Mouse (Mus musculus) erythroblast, embryonic 14.5 days (primary cell): ENCODE measurements around the gene Tmem19. TPM values are rescaled to one million over a fixed set of nuclear protein-coding genes. Genes with fewer than 3 reads are reported as not detected.

ENCODE experiments used
- H3K27me3 ChIP-seq: 2 replicates; pipeline ENCODE4 v1.6.1; 2012; ENCODE audit warnings: inconsistent platforms; ENCODE audit not compliant: control insufficient read depth
- H3K36me3 ChIP-seq: 2 replicates; pipeline ENCODE4 v1.6.1; 2012; ENCODE audit warnings: mild to moderate bottlenecking, inconsistent platforms; ENCODE audit not compliant: control insufficient read depth
- H3K4me1 ChIP-seq: 2 replicates; pipeline ENCODE4 v1.6.1; 2012; ENCODE audit warnings: inconsistent platforms; ENCODE audit not compliant: control insufficient read depth
- H3K4me3 ChIP-seq: replicated peaks from 2 replicates; pipeline ENCODE3; 2012; ENCODE audit warnings: moderate library complexity, mild to moderate bottlenecking, inconsistent platforms
- H3K9me3 ChIP-seq: 2 replicates; pipeline ENCODE4 v1.6.1; 2012; ENCODE audit warnings: low read length, inconsistent platforms, mixed read lengths; ENCODE audit not compliant: control insufficient read depth
- GATA1 ChIP-seq: IDR thresholded peaks from 2 replicates; pipeline ENCODE4 v1.6.1; 2012; ENCODE audit warnings: low read length, inconsistent platforms, mixed read lengths
- TAL1 ChIP-seq: IDR thresholded peaks from 3 replicates; pipeline ENCODE4 v1.6.1; 2012; ENCODE audit warnings: low read length, inconsistent platforms, mixed read lengths
- polyA plus RNA-seq: library from polyadenylated mRNA; stranded (reverse); fragments of >175 nt; gene quantifications from 2 replicates; pipeline ENCODE4 v1.2.3, GENCODE M21; 2012

Tmem19 gene
- polyA plus RNA-seq, result 0.15 and 0.22 TPM in 2 replicates

GRCm38 (mm10) chr10:115361840-115362622 lies at the start of gene Tmem19:
Gene Tmem19 (minus strand): TSS chr10:115362501.
- Histone ChIP-seq H3K4me3 (peak within 1 kb of the TSS; percentile 80), H3K4me1 (peaks cover 37% of the 10 kb centered on the region), H3K36me3 (peaks cover 3% of the 10 kb centered on the region), H3K9me3 (no peaks in the 10 kb centered on the region), H3K27me3 (no peaks in the 10 kb centered on the region)
- no peak for TF ChIP-seq TAL1
- no peak for TF ChIP-seq GATA1

DNA sequence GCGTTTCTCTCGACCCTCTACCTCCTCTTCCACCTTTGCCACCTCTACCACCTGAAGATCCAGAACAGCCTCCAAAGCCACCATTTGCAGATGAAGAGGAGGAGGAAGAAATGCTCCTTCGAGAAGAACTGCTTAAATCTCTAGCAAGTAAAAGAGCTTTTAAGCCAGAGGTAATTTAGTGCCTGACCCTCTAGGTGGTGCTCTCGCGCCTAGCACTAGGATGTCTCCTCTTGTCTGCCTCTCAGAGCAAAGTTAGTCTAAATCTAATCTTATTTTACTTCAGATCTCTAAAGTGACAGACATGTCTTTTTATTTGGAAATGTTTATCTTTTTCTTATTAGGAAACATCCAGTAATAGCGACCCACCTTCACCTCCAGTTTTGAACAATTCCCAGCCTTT lies 44.1 kb upstream of the Tmem19 start:
- peaks cover 91% of the 10 kb centered on the region for H3K36me3 ChIP-seq

DNA sequence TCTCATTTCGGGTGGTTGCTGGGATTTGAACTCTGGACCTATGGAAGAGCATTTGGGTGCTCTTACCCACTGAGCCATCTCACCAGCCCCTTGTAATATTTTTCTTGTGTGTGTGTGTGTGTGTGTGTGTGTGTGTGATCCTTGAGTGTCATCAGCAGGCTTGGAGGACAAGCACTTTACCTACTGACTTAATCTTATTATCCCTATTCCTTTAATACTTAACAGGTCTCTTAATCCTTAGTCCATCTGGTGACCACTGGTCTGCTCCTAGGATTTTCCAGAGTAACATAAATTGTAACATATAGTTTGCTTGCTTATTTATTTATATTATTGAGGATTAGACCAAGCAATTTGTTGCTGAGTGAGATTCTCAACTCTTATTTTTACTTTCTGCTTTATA lies 29.6 kb upstream of the Tmem19 start:
- Histone ChIP-seq H3K9me3 (no peaks in the 10 kb centered on the region), H3K4me3 (no peak overlapping the region), H3K27me3 (no peaks in the 10 kb centered on the region), H3K4me1 (peaks cover 28% of the 10 kb centered on the region), H3K36me3 (peaks cover 84% of the 10 kb centered on the region)
- TF ChIP-seq GATA1 (no peak), TAL1 (no peak)

More for the DNA sequence above, 44.1 kb upstream of the Tmem19 start:
- Histone ChIP-seq H3K27me3 (no peaks in the 10 kb centered on the region), H3K4me1 (no peaks in the 10 kb centered on the region; the same call in 1 of the 2 replicates), H3K9me3 (no peaks in the 10 kb centered on the region), H3K4me3 (no peak overlapping the region)
- no peak for TF ChIP-seq TAL1
- no peak for TF ChIP-seq GATA1

DNA sequence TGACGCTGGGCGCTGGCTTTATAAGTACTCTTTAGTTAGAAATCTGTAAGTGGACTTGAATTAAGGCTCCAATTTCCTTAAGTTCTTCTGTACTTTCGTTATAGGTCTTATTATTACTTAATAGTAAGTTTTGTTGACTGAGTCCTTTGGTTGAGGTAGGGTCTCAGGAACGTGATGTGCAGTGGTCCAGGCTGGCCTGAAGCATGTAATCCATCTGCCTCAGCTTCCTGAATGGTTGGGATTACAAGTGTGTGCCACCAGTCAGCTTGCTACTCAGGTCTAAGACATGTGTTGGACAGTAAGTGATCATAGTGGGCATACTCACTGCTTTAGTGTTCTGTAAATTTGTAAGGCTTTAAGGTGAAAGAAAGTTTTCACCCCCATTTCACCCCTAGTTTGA lies 28.8 kb upstream of the Tmem19 start:
- H3K36me3 ChIP-seq, result peaks cover 77% of the 10 kb centered on the region
- no peak overlapping the region for H3K4me3 ChIP-seq
- peaks cover 31% of the 10 kb centered on the region for H3K4me1 ChIP-seq
- H3K9me3 ChIP-seq, result no peaks in the 10 kb centered on the region
- no peaks in the 10 kb centered on the region for H3K27me3 ChIP-seq
- TF ChIP-seq TAL1, result no peak
- no peak for TF ChIP-seq GATA1

DNA sequence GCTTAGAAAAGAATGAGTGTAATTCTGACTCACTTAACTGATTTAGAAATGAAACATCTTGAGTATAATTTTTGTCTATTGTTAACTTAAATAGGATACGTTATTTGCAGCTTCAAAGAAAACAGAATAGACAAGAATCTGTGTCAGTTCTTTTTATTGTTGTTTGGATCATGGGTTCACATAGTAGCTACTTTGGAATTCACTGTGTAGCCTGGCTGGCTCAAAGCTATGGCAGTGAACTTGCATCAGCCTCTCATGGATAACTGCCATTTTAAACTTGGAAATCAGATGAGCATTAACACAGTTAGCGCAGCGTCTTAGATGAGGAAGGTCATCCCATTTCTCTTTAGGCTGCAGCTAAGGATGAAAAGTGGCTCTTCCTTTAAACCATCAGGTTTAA lies 25.6 kb upstream of the Tmem19 start:
- TF ChIP-seq TAL1 (no peak), GATA1 (no peak)
- peaks cover 35% of the 10 kb centered on the region for H3K4me1 ChIP-seq
- H3K9me3 ChIP-seq, result no peaks in the 10 kb centered on the region
- H3K27me3 ChIP-seq, result no peaks in the 10 kb centered on the region
- peaks cover 48% of the 10 kb centered on the region for H3K36me3 ChIP-seq
- no peak overlapping the region for H3K4me3 ChIP-seq

DNA sequence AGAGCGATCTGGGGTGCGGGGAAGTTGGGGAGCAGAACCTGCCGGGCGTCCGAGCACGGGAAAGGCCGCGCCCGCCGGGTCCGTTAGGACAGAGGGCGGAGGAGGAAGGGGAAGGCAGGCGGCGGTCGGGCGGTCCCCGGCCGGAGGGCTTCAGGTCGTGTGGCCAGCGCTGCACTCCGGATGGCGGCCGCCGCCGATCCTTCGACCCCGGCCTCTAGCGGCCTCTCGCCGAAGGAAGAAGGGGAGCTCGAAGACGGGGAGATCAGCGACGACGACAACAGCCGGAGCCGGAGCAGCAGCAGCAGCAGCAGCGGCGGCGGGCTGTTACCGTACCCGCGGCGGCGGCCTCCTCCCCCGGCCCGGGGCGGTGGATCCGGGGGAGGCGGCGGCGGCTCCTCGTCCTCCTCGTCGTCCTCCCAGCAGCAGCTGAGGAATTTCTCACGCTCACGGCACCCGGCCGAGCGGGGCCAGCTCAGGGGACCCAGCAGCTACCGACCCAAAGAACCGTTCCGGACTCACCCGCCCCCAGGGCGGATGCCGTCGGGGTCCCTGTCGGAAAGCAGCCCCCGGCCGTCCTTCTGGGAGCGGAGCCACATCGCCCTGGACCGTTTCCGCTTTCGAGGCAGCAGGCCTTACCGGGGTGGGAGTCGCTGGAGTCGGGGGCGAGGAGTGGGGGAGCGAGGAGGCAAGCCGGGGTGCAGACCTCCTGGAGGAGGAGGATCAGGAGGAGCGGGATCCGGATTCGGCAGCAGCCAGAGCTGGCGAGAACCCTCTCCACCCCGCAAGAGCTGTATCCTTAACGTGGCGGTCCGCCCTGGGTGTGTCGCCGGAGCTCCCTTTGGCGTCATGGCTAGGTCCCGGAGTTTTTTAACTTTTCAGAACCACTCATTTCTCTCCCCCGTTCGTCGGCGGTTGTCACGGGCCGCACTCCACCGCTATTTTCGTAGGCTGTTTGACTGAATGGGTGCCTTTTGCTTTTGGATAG lies 23.0 kb upstream of the Tmem19 start:
- Histone ChIP-seq H3K9me3 (no peaks in the 10 kb centered on the region), H3K27me3 (no peaks in the 10 kb centered on the region), H3K4me3 (peak overlapping the region; percentile 99), H3K4me1 (peaks cover 47% of the 10 kb centered on the region), H3K36me3 (peaks cover 38% of the 10 kb centered on the region)
- TF ChIP-seq GATA1, result no peak
- no peak for TF ChIP-seq TAL1

- peaks cover 32% of the 10 kb centered on the region for H3K36me3 ChIP-seq
- TF ChIP-seq TAL1 (no peak), GATA1 (no peak)
- H3K4me3 ChIP-seq, result peak within 1 kb of the TSS; percentile 99
- H3K9me3 ChIP-seq, result no peaks in the 10 kb centered on the region
- H3K4me1 ChIP-seq, result peaks cover 47% of the 10 kb centered on the region
- no peaks in the 10 kb centered on the region for H3K27me3 ChIP-seq
These were observed 22.1 kb upstream of the Tmem19 start, which contains the start of the genes Thap2 and Zfc3h1 for GRCm38 (mm10) chr10:115384221-115385017. Gene Thap2 (minus strand): TSS chr10:115384443. Gene Zfc3h1 (plus strand): TSS chr10:115384959.

DNA sequence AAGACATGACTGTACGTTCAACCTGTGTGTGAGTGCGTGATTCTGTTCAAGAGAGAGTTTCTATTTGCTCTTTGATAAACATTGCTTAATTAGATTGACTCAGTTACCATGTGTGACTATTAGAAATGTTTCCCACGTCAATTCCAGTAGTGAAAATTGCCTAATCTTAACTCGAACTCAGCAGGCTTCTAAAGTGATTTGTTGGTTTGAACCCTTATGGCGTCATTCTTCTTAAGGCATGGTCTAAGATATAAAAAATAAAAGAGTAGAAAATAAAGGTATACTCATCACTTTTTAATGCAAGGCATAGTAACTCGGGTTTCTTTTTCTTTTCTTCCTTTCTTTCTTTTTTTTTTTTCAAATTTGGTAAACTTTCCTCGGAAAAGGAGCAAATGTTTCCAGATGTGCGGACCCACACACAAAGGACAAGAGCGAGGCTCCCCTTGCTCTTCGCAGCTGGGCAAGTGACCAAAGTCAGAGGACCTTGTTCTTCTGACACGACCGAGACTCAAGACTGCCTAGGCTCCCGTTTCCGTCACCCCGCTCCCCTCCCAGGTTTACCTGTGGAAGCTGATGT lies 21.4 kb upstream of the Tmem19 start:
- Histone ChIP-seq H3K27me3 (no peaks in the 10 kb centered on the region), H3K4me1 (peaks cover 44% of the 10 kb centered on the region), H3K36me3 (peaks cover 26% of the 10 kb centered on the region), H3K9me3 (no peaks in the 10 kb centered on the region), H3K4me3 (peak overlapping the region; percentile 99)
- TF ChIP-seq TAL1, result no peak
- no peak for TF ChIP-seq GATA1
